Mouse (Mus musculus): Measurements from ENCODE around the gene Tmem223. TPM values are rescaled to one million over a fixed set of nuclear protein-coding genes. Genes with fewer than 3 reads are reported as not detected.
"Not testable (repeated sequence)": the region's sequence is repeated elsewhere in the genome, so short reads cannot be mapped to it uniquely, and the experiment has no call there.

Gene Tmem223
- polyA plus RNA-seq (2016; fragmentation: Nextera tagmentation; extraction: Ambion mirVana), result 189 and 205 TPM in 2 replicates

DNA sequence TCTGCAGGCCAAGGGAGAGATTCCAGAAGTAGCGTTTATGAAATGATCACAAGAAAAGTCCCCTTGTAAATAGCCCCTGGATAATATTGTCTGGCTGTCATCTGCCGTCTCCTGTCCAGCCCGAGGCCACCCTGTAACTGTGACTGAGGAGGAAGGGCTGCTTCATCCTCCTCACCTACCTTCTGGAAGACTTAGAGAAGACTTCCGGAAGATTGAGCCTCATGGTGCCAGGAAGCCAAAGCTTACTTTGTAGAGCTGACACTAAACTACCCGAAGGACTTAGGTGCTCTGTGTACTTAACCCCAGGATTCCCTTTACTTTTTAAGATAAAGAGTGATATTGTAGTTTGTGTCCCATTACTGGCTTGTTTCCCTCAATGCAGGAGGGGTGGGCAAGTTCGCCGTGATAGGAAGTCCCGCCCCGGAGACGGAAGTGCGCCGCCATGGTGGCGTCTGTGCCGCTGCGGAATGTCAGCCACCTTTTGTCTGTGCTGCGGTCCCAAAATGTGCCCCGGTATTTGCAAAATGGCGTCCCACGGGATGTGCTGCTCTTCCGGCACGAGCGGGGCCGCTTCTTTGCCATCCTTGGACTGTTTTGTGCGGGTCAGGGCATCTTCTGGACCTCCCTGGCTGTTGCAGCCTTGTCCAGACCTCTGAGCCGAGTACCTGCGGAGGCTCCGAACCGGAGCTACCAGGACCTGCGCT is at the start of gene Tmem223:
Tmem223 (plus strand) TSS at position 430 of the 704 bp plus-strand sequence.
- Histone ChIP-seq H3K4me1 (peaks cover 42% of the 10 kb centered on the region), H3K36me3 (peaks cover 76% of the 10 kb centered on the region), H3K9me3 (replicated peaks) (peaks cover 1% of the 10 kb centered on the region; the same call in 1 of the 2 replicates), H3K27me3 (ENCODE audit: low read depth, poor library complexity, severe bottlenecking) (no peaks in the 10 kb centered on the region), H3K27ac (replicated peaks) (peak within 1 kb of the TSS; percentile 98), H3K4me3 (peak within 1 kb of the TSS; percentile 89)
- peak; percentile 83 for DNase-seq (ENCODE audit: low spot score)
- 18% methylated on average over 29 of the region's 29 CpGs for WGBS

GRCm38 (mm10) chr19:8721378-8721777 is 49.4 kb upstream of the Tmem223 start:
- Histone ChIP-seq H3K4me3 (peak overlapping the region; percentile 26; the same call in 1 of the 2 replicates), H3K27me3 (ENCODE audit: low read depth, poor library complexity, severe bottlenecking) (no peaks in the 10 kb centered on the region), H3K36me3 (peaks cover 23% of the 10 kb centered on the region), H3K27ac (replicated peaks) (no peak overlapping the region), H3K9me3 (replicated peaks) (no peaks in the 10 kb centered on the region), H3K4me1 (peaks cover 30% of the 10 kb centered on the region)
- DNase-seq (ENCODE audit: low spot score), result no peak
- 85% methylated on average over 1 of the region's 1 CpGs for WGBS

DNA sequence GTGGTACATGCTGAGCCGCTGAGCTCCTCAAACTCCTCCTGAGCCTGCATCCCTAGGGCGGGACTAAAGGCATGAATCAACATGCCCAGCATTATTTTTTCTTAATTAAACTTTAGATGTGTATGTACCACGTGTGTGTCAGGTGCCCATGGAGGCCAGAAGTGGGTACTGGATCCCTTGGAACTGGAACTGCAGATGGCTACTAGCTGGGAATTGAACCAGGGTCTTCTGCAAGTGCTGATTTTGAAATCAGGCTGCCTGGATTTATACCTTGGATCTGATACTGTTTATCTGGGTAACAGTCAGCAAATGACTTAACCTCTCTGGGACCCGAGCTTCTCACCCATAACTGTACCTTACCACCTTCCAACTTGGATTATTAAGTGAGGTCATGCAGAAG is 48.8 kb upstream of the Tmem223 start:
- Histone ChIP-seq H3K27ac (replicated peaks) (peak overlapping the region; percentile 95; the same call in 1 of the 2 replicates), H3K4me3 (peak overlapping the region; percentile 86), H3K4me1 (peaks cover 30% of the 10 kb centered on the region), H3K36me3 (peaks cover 30% of the 10 kb centered on the region), H3K27me3 (ENCODE audit: low read depth, poor library complexity, severe bottlenecking) (no peaks in the 10 kb centered on the region), H3K9me3 (replicated peaks) (no peaks in the 10 kb centered on the region)
- 72% methylated on average over 4 of the region's 4 CpGs for WGBS
- no peak for DNase-seq (ENCODE audit: low spot score)

GRCm38 (mm10) chr19:8722559-8722906 is 48.3 kb upstream of the Tmem223 start:
- H3K4me1 ChIP-seq, result peaks cover 30% of the 10 kb centered on the region
- peaks cover 31% of the 10 kb centered on the region for H3K36me3 ChIP-seq
- 5% methylated on average over 5 of the region's 5 CpGs for WGBS
- DNase-seq (ENCODE audit: low spot score), result no peak
- H3K9me3 ChIP-seq (replicated peaks), result no peaks in the 10 kb centered on the region
- H3K27ac ChIP-seq (replicated peaks), result peak overlapping the region; percentile 95
- H3K4me3 ChIP-seq, result peak overlapping the region; percentile 86
- no peaks in the 10 kb centered on the region for H3K27me3 ChIP-seq (ENCODE audit: low read depth, poor library complexity, severe bottlenecking)

DNA sequence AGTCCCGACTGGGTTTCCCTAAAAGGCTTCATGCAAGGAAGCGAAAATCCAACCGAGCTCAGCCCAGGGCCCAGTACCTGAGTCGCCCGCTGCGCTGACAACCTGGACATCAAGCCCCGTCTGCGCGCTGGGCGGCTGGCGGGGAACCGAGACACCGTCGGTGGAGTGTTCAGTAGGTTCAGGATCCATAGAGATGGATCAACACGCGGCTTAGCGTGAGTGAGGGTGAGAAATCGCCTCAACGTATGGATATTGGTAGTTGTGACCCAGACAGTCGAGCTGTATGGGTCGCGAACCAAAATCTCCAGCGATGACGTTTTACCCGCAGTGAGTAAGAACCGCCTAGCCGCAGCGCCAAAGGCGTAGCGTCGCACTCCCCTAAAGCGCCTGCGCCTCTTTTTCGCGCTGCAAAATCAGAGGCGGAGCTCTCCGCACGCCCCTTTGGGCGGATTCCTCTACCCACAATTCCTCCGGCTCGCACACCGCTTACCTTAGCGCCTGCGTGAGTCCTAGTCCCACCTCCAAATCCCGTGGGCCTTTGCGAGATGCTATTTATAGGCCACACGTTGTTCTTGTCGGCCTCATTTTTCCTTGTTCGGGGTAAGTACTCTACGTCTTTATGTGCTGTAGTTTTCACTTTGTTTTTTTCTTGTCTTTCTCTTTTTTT is 47.8 kb upstream of the Tmem223 start, which contains the start of gene Slc3a2:
Slc3a2 (minus strand) TSS at position 463 of the 667 bp plus-strand sequence.
- H3K36me3 ChIP-seq, result peaks cover 31% of the 10 kb centered on the region
- under 1% methylated on average over 50 of the region's 50 CpGs for WGBS
- no peaks in the 10 kb centered on the region for H3K27me3 ChIP-seq (ENCODE audit: low read depth, poor library complexity, severe bottlenecking)
- DNase-seq (ENCODE audit: low spot score), result peak; percentile 96
- peak within 1 kb of the TSS; percentile 95 for H3K27ac ChIP-seq (replicated peaks)
- peak within 1 kb of the TSS; percentile 86 for H3K4me3 ChIP-seq
- no peaks in the 10 kb centered on the region for H3K9me3 ChIP-seq (replicated peaks)
- H3K4me1 ChIP-seq, result peaks cover 30% of the 10 kb centered on the region

DNA sequence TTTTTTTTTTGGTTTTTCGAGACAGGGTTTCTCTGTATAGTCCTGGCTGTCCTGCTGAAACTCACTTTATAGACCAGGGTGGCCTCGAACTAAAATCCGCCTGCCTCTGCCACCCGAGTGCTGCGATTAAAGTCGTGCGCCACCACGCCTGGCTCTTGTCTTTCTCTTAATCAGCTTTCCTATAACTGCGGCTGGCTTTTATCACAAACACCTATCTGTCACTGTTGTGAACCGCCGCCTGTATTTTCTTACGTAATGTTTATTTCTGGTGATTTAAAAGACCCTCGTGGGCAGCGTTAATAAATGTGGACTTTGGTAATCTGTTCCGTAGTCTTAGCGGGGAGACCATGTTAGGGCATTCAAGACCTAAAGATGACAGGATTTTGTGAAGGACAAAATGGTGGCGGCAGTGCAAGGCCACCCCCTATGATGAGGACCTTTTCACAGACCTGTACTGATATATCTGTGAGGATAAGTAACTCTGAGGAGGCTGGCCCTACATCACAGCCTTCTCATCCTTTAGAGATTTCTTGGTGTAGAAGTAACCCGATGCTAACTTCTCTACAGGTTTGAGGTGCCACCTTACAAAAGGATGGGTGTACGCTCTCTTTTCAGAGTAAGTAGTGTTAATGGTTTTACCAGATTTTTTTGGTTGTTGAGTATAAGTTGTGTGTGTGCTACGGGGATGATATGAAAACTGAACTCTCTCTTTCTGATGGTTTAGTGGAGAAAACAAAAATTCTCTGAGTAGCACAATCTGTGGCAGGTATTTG is 47.0 kb upstream of the Tmem223 start:
- Histone ChIP-seq H3K4me3 (peak overlapping the region; percentile 86), H3K4me1 (peaks cover 30% of the 10 kb centered on the region), H3K27ac (replicated peaks) (peak overlapping the region; percentile 95), H3K36me3 (peaks cover 31% of the 10 kb centered on the region), H3K9me3 (replicated peaks) (no peaks in the 10 kb centered on the region), H3K27me3 (ENCODE audit: low read depth, poor library complexity, severe bottlenecking) (no peaks in the 10 kb centered on the region)
- under 1% methylated on average over 20 of the region's 20 CpGs for WGBS
- peak; percentile 30 for DNase-seq (ENCODE audit: low spot score)

GRCm38 (mm10) chr19:8724392-8724791 is 46.4 kb upstream of the Tmem223 start:
- WGBS, result 3% methylated on average over 2 of the region's 2 CpGs
- Histone ChIP-seq H3K9me3 (replicated peaks) (no peaks in the 10 kb centered on the region), H3K4me3 (peak overlapping the region; percentile 86), H3K4me1 (peaks cover 30% of the 10 kb centered on the region), H3K27me3 (ENCODE audit: low read depth, poor library complexity, severe bottlenecking) (no peaks in the 10 kb centered on the region), H3K36me3 (peaks cover 31% of the 10 kb centered on the region), H3K27ac (replicated peaks) (peak overlapping the region; percentile 95)
- no peak for DNase-seq (ENCODE audit: low spot score)

- peak overlapping the region; percentile 86 for H3K4me3 ChIP-seq
- no peaks in the 10 kb centered on the region for H3K9me3 ChIP-seq (replicated peaks)
- DNase-seq (ENCODE audit: low spot score), result no peak
- WGBS, result 60% methylated on average over 4 of the region's 4 CpGs
- H3K27ac ChIP-seq (replicated peaks), result peak overlapping the region; percentile 95; the same call in 1 of the 2 replicates
- H3K36me3 ChIP-seq, result peaks cover 31% of the 10 kb centered on the region
- peaks cover 30% of the 10 kb centered on the region for H3K4me1 ChIP-seq
- H3K27me3 ChIP-seq (ENCODE audit: low read depth, poor library complexity, severe bottlenecking), result no peaks in the 10 kb centered on the region
Measured at GRCm38 (mm10) chr19:8725081-8725613, 45.6 kb upstream of the Tmem223 start.

DNA sequence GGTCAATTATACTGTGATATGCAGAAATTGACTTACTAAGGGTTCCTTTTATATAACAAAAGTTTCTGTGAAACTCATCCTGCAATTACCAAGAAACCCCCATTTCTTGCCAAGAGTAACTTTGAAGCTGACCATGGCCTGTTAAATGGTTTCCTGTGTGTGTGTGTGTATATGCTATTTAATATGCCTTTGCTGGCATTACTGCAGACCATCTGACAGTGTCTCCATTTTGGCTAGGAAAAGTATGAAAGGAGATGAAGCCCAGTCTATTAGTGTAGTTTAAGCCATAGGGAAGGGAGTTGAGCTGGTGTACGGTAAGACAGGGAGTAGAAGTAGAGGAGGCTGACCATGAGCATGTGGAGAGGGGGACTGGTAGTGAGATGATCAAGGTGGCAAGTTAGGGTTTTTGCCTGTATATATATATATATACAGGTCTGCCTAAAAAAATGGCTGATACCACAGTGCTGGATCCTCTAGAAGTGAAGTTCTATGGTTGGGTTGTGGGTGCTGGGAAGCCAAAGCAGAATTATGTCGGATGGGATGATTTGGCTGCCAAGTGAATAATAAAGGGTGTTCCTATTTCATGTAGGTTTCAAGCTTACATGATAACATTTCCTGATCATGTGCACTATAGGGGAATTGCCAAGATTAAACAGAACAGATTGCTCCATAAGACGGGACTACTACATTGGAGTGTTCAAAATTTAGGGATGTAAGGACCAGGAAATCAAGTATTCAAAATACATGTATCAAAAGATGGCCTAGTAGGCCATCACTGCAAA is 44.0 kb upstream of the Tmem223 start:
- H3K36me3 ChIP-seq, result peaks cover 31% of the 10 kb centered on the region
- no peaks in the 10 kb centered on the region for H3K9me3 ChIP-seq (replicated peaks)
- H3K4me1 ChIP-seq, result peaks cover 29% of the 10 kb centered on the region
- DNase-seq (ENCODE audit: low spot score), result no peak
- H3K27ac ChIP-seq (replicated peaks), result no peak overlapping the region
- 18% methylated on average over 3 of the region's 3 CpGs for WGBS
- no peaks in the 10 kb centered on the region for H3K27me3 ChIP-seq (ENCODE audit: low read depth, poor library complexity, severe bottlenecking)
- peak overlapping the region; percentile 86; the same call in 1 of the 2 replicates for H3K4me3 ChIP-seq

DNA sequence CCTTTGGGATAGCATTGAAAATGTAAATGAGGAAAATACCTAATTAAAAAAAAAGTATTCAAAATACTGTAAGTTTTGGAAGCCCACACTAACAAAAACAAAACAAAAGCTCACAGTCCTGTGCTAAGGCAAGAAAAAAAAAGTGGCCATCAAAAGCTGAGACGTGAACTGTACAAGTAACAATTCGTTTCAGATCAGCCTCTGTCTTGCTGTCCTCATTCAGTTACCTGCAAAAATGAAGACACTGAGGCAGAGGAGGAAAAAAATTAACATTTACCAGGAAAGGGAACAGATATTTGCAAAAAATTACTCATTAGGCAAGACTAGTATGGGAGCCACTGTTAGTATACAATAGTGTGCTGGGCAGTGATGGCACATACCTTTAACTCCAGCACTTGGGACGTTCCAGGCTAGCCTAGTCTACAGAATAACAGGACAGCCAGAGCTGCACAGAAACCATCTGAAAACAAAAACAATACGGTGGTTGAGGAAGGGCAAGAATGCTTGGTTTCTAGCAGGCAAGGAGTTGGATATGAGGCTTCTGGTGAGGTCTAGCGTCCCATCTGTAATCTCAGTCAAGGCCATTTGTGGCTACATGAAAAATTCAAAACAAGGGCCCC is 43.2 kb upstream of the Tmem223 start:
- no peaks in the 10 kb centered on the region for H3K9me3 ChIP-seq (replicated peaks)
- peaks cover 21% of the 10 kb centered on the region for H3K4me1 ChIP-seq
- no peak overlapping the region for H3K4me3 ChIP-seq
- no peak overlapping the region for H3K27ac ChIP-seq (replicated peaks)
- H3K36me3 ChIP-seq, result peaks cover 31% of the 10 kb centered on the region
- 30% methylated on average over 5 of the region's 5 CpGs for WGBS
- no peaks in the 10 kb centered on the region for H3K27me3 ChIP-seq (ENCODE audit: low read depth, poor library complexity, severe bottlenecking)
- DNase-seq (ENCODE audit: low spot score), result peak; percentile 29

DNA sequence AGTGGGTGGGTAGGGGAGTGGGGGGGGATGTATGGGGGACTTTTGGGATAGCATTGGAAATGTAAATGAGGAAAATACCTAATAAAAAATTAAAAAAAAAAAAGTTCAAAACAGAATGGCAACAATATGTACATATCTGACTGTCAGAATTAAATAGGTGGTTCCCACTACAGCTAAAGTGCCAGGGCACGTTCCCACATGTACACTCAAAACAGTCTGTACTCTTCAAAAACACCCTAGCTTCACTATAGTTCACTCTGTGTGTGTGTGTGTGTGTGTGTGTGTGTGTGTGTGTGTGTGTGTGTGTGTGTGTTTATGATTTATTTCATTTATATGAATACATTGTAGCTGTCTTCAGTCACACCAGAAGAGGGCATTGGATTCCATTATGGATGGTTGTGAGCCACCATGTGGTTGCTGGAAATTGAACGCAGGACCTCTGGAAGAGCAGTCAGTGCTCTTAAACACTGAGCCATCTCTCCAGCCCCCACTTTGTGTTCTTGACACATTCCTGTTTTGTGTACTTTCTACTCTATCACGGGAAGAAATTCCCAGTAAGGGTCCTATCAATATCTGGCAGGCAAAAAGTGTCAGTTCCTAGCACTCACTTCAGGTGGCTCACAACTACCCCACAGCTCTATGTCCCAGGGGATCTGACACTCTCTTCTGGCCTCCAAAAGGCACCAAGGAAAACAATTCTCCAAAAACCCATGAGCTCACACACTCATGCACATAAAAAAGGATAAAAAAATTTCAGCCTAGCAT is 42.3 kb upstream of the Tmem223 start:
- DNase-seq (ENCODE audit: low spot score); H3K9me3 ChIP-seq (replicated peaks); H3K27me3 ChIP-seq (ENCODE audit: low read depth, poor library complexity, severe bottlenecking); H3K27ac ChIP-seq (replicated peaks); H3K4me3 ChIP-seq: not testable (repeated sequence)
- 57% methylated on average over 3 of the region's 3 CpGs for WGBS
- peaks cover 31% of the 10 kb centered on the region for H3K36me3 ChIP-seq
- H3K4me1 ChIP-seq, result peaks cover 21% of the 10 kb centered on the region

Measured in midbrain, embryonic 10.5 days (tissue).